Mouse (Mus musculus) cerebellum, adult (tissue): ENCODE results near the gene Nuak1.

ENCODE experiments used
- ATAC-seq: cut with Nextera tagmentation; 2 replicates; pipeline ENCODE4 v1.9.2; 2017; ENCODE audit warnings: mild to moderate bottlenecking, moderate library complexity, mixed read lengths; ENCODE audit not compliant: insufficient number of reproducible peaks, low FRiP score, low TSS enrichment

The Nuak1 gene

DNA sequence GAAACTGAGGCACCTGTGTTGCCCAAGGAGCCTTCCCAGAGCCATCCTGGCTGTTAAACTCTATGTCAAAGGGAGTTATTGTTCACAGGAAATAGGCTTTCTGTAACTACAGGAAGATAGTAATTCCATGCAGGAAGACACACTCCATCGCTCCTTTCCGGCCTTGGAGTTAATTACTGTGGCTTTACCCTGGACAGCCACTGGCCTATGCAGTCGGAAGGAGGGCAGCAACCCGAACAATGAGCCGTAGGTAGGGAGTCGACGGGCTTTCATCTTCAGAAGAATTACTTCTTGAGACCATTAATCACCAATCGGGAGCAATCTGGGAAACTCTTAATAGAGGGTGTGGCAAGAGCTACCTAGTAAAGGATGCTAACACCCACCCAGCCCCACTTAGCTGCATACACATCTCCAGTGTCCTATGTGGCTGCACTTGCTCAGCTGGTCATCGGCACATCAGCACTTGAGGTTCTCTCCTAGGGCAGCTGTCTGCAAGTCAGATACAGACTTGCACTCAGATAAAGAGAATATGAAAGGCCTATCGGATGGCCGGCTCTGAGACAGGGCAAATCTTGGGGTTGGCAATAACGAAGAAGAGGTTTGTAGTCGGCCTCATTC lies 53.7 kb downstream of the Nuak1 start:
- no peak for ATAC-seq

DNA sequence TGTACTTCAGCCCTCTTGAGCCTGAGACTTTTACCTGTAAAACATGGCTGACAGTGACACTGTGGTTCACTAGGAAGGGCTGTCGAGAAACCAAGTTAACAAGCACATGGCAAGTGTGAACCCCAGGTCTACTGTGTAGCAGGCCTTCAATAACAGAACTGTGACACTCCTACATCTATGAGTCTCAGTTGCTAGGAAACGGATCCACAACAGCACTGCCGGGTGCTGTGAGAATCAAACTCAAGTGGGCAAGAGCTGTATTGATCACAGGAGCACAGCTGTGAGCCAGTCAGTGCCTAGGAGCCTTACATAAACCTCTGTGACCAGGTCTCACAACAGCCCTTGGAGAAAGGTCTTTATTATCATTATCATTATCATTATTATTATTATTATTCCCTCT lies 54.2 kb downstream of the Nuak1 start:
- no peak for ATAC-seq

DNA sequence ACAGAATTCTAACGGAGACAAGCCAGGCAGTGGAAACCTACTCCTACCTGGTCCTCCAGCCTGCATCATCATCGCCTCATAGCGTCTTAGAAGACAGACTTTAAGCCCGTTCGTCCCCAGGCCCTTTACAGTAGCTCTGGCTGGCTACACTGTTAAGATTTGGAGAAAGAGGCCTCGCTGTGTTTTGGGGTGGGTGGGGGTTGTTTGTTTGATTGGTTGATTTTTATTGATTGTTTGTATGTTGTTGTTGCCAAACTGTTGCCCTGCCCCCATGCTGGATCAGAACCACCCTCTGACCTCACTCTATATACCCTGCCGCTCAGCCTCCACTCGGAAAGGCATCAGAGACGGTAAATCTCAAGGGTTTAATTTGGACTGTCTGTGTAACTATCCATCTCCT lies 55.6 kb downstream of the Nuak1 start:
- ATAC-seq: no peak

- no peak for ATAC-seq
Observed at GRCm38 (mm10) chr10:84382900-84383883, 57.2 kb downstream of the Nuak1 start.

- ATAC-seq: peak; percentile 87
Observed at GRCm38 (mm10) chr10:84381276-84381798, 59.1 kb downstream of the Nuak1 start.

DNA sequence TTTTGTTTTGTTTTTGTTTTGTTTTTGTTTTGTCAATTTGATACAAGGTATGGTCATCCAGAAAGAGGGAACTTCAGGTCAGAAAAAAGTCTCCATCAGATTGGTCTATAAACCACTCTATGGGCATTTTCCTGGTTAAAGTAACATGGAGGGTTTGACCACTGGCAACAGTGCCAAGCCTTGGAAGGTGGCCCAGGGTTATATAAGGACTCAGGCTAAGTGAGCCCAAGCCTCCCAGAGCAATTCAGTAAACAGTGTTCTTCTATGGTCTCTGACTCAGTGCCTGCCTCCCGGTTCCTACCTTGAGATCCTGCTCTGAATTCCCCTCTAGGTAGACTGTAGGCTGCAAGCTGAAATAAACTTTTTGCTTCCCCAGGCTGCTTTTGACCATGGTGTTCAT lies 61.0 kb downstream of the Nuak1 start:
- no peak for ATAC-seq

DNA sequence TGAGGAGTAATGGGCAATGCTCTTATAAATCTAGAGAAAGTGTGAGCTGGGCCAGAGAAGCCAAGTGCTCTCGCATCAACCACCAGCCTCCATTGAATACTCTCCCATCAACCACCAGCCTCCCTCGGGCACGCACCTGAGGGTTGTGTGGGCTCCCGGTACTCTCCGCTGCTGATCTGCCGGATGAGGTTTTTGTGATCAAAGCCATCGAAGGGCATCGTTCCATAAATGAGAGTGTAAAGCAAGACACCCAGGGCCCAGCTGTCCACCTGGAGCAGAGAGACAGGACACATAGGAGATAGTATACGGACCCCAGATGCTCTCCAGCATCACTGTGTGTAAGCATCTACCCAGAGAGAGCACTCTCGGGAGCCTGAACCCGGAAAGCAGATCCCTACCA lies 62.4 kb downstream of the Nuak1 start:
- no peak for ATAC-seq

- no peak for ATAC-seq
Observed at GRCm38 (mm10) chr10:84376346-84376745, 64.1 kb downstream of the Nuak1 start.

DNA sequence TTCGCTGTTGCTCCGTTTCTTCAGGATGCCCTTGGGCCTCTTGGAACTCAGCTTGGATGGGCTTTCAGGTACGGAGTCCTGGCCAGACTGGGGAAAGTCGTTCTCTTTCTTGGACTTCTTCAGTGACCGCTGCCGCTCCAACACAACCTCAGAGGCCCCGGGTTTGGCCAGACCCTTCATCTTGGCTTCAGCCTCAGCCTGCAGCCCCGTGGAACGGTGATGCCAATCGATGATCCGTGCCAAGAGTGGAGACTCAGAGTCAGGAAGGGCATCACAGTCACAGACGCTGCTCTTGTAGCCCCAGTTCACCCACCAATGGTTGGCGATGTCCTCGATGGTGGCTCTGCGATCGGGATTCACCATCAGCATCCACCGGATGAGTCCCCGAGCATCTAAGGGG lies 65.4 kb downstream of the Nuak1 start:
- no peak for ATAC-seq

DNA sequence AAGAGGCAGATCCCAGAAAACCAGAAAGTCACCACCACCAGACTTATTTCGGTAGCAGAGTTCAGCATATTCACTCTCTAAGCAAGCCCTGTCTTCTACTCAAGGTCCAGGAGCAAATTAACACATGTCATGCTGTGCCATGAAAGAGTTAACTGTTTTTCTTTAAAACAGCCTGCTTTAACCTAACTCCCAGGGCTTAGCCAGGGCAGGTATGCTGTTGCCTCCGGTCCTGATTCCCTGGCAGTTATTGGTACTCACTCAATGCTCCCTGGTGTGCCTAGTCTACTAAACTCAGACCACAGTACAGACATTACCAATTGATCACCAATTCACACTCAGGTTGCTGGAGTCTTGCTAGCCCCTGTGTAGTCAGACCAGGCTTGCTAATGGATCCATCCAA lies 66.9 kb downstream of the Nuak1 start:
- no peak for ATAC-seq

DNA sequence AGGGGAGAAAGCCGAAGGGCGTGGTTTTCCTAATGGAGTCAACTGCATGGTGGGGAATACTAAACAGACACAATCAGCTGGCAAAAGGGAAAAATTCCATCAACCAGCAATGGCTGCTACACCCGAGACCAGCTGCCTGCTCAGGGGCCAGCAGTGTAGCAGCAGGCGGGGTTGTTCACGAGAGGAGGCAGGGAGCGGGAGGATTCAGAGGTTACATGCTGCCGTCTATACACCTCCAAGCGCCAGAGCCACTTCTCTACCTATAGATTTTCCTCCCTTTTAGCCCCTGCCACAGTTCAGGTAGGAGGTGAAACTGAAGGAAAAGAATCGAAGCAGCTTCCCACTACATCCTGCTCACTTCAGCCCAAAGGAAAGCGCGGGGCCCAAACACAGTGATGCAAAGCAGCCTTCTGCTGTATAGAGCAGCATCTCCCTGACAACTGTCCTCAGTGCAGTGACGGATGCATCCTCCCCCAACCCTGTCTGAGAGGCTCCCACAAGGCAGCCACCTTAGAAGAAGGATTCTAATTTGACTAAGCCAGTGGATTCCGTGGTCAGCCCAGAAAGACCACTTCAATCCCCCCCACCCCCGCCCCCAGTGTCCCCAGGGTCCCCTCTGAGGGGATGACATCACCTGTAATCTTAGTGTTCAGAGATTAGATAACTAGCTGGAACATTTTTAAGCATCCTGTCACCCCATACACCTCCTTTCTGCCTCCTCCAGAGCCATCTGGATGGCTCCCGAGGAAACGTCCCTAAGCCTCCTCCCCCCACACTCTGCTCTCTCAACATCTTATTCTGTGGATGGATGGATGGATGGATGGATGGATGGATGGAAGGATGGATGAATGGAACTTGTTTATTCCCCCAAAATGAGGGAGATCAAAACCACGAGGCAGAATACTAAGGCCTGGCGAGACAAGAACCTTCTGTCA lies 68.0 kb downstream of the Nuak1 start:
- ATAC-seq: no peak; the same call in 1 of the 2 replicates

DNA sequence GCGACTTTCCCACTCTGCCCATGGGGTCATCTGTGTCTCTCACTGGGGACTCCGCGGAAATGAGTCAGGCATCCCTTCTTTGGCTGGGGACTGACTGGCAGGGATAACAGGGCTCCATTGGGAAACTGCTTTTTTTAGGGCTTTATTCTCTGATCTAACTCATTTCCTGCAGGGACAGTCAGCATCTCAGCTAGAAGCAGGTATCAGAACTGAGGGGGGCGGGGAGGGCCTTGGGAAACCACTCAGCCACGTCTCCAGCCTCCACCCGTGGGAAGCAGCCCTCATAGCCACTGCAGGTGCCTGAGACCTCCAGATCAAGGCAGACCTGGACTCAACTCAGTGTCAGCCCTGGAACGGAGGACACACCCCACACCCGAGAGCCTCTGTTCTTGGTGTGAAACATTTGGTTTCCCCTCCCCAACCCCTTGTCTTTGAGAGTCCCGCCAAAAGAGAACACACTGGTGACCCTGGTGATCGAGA lies 68.7 kb downstream of the Nuak1 start:
- peak; percentile 81 for ATAC-seq

DNA sequence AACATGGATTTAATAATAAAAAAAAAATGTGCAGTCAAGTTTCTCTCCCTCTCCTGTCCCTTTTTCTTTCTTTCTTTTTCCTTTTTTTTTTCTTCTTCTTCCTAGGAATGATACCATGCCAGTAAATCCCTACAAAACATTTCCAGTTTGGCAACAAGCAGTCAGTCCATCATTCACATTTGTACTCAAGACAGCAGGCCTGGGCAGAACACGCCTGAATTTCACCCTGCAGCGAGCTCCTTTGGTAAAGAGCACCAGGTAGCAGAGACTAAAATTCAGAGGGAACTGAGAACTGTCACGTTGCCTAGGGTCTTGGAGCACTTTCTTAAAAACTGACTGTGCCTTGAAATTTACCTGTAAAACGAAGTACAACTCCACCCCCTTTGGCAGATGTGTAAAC lies 69.2 kb downstream of the Nuak1 start:
- ATAC-seq: no peak; the same call in 1 of the 2 replicates

DNA sequence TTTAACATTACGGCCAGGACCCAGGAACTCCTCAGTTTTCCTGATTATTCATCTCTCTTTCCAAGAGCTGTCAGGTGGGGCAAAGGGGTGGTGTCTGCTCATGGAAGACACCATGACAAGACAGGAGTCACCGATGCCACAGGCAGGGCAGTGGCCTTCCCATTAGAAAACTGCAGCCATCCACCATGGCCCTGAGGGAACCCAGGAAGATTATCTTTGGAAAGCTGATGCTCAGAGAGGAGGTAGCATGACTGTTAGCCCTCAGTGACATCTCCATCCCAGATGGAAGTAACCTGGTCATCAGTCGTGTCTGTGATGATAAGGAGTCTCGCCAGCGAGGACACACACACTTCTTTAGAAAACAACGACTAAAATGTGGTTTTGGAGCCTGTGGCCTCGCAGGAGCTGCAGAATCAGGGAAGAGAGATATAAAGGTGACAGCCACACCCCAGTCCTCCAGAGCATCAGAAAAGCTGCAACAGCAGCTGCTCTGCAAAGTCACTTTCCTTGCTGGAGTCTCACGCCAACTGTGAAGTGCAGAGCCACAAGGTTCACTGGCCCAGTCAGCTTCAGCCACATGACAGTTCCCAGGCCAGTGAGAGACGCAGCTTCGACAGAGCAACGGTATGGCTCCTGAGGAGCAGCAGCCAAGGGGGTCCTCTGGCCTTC lies 70.6 kb downstream of the Nuak1 start:
- no peak for ATAC-seq

- no peak for ATAC-seq
Observed at GRCm38 (mm10) chr10:84368185-84368584, 72.2 kb downstream of the Nuak1 start.

GRCm38 (mm10) chr10:84365166-84365865 lies 75.1 kb downstream of the Nuak1 start:
- no peak for ATAC-seq

- ATAC-seq: no peak
Observed at GRCm38 (mm10) chr10:84363833-84364232, 76.6 kb downstream of the Nuak1 start.

DNA sequence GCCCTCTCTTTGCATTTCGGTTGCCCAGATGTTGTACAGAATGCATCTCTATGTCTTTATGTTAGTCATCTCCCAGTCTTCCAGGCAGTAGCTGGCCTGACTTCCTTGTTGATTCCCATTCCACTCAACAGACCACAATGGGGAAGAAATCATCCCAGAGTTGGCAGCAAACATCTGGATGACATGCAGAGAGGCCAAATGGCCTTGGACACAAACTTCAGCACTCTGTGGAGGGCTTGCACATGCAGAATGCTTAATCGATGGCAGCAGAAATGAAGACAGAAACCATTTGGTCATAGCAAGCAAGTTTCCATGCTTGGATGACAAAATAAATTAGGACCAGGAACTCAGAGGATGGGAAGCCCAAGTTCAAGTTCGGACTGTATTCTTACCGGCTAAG lies 79.4 kb downstream of the Nuak1 start:
- no peak for ATAC-seq

DNA sequence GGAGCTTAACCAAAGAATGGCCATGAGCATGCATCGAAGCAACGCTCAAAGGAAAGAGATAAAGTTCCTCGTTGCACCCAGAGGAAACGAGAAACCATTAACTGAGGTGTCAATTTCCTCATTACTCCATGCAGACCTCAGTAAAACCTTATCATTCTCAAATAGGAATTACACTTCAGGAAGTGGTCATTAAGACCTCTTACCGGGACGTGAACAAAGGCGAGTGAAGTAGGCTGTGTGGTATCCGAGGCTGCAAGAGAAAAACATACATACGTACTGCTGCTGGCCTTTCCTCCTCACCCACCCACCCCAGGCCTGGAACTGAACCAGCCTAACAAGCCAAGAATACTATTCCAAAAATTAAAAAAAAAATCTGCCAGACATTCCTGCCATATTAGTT lies 80.0 kb downstream of the Nuak1 start:
- no peak for ATAC-seq
